Mouse (Mus musculus): ENCODE results near the gene Dgcr2. TPM values are rescaled to one million over a fixed set of nuclear protein-coding genes. Genes with fewer than 3 reads are reported as not detected.

The Dgcr2 gene
- total RNA-seq, 2 experiments from 2014 or later = 21.4 to 41.7 TPM

DNA sequence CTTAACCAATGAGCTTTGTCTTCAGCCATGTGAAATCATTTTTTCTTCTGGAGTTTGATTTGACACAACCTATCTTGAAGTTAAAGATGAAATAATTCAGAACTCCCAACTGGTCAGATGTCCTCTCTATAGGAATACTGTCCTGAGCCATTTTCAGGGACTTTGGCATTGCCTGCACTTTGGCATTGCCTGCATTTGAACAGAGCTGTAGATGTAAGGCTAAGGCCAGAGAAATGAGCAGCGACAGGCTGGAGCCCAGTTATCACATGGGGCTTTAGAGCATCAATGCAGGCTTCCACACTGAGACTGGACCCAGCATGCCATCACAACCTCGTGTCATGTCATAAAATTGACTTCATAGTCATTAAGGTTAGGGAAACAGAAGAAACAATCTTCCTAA lies 45.1 kb downstream of the Dgcr2 start:
- no peak for ATAC-seq (replicated peaks; ENCODE audit: low FRiP score, poor library complexity, severe bottlenecking)

DNA sequence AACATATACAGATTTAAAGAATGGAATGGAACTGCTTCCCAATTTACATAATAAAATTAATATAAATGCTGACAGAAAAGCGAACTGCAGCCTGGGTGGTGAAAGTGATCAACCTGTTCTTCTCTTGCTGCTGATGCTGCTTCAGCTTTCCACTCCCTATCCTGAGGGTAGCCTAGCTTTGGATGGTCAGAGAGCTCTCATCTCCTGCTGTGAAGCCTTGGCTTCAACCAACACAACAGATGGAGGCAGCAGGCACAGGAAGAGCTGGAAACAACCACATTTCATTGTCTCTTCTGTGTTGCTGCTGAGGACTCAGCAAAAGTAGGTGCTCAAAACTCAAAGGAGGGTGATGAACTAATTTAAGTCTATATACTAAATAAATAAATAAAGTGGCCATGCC lies 46.5 kb downstream of the Dgcr2 start:
- no peak for ATAC-seq (replicated peaks; ENCODE audit: low FRiP score, poor library complexity, severe bottlenecking)

DNA sequence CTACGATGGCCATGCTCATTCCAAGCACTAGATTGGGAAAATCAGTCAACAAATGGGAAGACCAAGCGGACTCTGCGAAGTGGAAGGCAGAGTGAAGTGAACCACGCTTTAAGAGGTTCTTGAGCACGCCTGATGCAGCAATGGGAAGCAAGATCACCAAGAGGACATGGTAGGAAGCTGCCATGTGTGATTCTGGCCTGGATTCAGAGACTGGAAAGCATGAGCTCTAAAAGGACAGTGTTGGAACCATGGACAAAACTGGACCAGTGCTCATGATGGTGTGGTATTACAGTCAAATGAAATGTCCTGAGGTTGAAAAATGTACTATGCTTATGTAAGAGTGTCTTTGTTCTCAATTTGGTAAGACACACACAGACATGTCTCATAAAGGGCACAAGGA lies 47.0 kb downstream of the Dgcr2 start:
- no peak for ATAC-seq (replicated peaks; ENCODE audit: low FRiP score, poor library complexity, severe bottlenecking)

DNA sequence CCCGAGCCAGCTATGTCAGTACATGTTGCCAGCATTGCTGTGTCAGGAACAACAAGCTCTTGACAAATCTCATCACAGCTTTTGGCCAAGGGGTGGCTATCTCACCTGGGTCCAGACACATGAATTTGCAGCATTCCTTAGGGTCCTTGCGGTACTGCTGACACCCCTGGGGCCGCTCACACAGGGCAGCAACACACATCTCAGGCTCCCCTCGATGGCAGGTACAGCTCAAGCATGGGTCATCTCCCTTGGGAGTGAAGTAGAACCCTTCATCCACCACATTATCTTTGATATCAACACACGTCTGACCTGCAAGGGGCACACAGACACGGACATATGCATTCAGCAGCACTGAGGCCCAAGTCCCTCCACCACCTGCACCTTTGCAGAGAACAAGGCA lies 48.9 kb downstream of the Dgcr2 start:
- no peak for ATAC-seq (replicated peaks; ENCODE audit: low FRiP score, poor library complexity, severe bottlenecking)

DNA sequence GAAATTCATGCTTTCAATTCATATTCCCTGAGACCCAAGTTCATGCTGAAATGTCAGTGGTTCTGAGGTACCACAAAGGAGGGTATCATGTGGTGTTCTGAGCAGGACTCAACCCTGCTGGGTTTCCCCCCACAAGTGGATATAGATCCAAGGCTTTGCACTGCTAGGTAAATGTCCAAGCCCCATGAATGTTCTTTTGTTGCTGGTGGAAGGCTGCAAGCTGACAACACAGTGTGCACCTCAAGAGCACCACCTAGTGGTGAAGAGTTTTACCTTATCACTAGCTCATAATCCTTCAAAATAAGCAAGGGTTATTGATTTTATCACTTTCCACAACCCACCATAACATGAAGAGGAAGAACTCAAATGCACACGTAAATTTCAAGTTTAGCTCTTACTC lies 49.4 kb downstream of the Dgcr2 start:
- peak; percentile 59; the same call in 1 of the 2 replicates for ATAC-seq (replicated peaks; ENCODE audit: low FRiP score, poor library complexity, severe bottlenecking)

DNA sequence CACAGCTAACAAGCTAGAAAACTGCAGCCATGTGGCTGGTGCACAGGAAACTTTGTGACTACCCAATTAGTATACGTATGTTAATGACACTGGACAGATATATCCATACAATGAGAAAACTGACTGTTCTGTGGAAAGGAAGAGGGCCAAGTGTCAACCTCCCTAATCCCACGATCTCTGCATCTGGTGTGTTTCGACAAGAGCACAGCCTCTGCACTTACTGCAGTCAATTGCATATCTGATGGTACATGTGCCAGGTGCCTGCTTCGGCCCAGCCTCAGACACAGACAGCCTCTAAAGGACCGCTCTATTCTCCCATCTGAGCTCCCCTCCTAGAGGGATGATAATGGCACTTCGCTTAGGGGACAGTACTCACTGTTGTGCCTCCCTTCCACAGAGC lies 49.9 kb downstream of the Dgcr2 start:
- ATAC-seq (replicated peaks; ENCODE audit: low FRiP score, poor library complexity, severe bottlenecking) = no peak

DNA sequence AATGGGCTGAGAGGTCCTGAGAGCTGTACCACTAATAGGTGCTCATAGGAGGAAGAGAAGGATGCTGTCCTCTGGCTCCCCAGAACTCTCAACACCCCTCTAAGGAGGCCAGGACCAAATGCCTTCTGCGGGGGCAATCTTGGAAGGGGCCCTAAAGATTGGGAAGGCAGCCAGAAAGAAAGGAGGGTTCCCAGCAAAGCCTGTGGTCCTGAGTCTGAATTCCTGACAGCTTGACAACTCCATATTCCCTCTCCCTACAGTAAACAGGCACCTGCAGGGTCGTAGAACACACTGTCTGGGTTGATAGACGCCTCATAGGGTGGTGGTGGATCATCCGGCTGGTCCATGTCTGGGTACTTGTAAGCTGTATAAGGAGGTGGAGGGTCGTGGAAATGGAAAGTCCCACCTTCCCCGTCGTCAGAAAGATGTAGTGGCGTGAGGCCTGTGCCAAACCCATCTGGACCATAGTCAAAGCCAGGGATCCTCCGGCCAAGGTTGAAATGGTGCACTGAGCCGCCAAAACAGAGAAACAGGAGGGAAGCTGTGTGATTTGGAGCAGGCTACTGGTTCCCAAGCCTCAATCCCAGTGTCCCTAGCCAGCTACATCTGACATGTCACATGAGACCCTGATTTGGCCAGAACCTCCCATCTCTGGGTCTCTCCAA lies 54.5 kb downstream of the Dgcr2 start:
- no peak for ATAC-seq (replicated peaks; ENCODE audit: low FRiP score, poor library complexity, severe bottlenecking)

DNA sequence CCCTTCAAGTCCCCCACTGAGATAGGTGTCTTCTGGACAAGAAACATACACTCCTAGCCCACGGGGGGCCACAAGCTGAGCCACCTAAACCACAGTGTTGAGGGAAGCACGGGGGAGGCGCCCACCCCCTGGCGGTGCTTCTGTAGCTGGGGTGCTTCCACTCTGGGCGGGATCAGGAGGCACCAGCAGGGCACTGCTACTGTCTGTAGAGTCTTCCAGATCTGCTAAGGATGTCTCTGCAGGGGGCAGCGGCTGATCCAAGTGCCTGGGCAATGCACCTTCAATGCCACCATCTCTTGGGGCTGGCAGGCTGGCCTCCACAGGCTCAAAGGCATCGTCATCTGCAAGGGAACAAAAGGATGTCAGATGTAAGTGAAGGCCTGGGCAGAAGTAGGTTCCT lies 55.9 kb downstream of the Dgcr2 start:
- no peak for ATAC-seq (replicated peaks; ENCODE audit: low FRiP score, poor library complexity, severe bottlenecking)

DNA sequence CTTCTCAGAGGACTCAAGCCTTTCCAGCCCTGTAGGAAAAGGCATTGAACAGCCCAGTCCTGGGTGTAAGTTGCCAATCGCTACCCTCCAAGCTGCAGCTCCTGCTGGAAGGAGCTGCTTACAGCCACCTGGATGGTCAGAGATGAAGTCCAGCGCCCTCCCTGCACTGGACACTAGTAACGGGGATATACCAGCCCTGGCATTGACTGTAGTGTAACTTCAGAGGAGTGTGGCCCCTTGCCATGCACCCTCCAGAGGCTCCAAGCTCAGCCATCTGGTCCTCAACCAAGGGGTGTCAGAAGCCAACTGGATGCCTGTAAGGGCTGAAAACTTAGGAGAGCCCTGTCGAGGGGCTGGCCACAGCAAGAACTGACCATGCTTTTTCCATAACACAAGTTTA lies 58.4 kb downstream of the Dgcr2 start:
- ATAC-seq (replicated peaks; ENCODE audit: low FRiP score, poor library complexity, severe bottlenecking) = no peak

DNA sequence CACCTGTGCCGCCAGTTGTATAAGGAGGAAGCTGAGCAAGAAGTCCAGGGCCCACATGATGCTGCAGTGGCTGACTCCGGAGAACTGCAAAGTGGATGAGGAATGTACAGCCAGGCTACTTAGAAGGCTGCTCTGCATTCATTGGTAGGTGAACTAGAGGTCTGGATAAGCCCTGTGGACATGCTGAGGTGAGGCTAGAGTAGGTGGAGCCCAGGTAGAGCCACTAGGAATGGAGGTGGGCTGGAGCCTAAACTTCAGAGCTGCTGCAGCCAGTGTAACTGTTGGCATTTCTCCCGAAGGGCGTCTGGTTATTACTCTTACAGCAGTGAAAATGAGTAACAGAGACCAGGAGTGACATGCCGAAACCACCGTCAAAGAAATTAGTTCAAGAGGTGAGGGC lies 60.3 kb downstream of the Dgcr2 start, which contains the start of gene Car15:
Gene Car15 (minus strand): TSS at position 314 of the 400 bp plus-strand sequence.
- ATAC-seq (replicated peaks; ENCODE audit: low FRiP score, poor library complexity, severe bottlenecking) = no peak

DNA sequence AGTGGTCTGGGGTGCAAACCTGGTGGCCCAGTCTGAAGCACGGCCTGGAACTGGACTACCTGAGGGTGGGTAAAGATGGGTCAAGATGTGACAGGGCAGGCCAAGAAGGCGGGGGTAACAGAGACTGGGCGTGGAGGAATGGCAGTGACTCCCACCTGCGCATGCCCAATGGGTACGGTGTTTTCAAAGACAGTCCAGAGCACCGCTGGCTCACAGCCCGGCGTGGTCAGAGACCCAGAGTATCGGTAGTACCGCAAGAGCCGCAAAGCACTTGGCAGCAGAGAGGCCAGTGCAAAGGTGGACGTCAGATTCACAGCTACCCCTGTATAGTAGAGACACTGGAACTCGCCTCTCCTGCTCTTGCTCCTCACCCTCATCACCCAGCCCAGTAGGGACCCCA lies 62.9 kb downstream of the Dgcr2 start:
- no peak for ATAC-seq (replicated peaks; ENCODE audit: low FRiP score, poor library complexity, severe bottlenecking)

DNA sequence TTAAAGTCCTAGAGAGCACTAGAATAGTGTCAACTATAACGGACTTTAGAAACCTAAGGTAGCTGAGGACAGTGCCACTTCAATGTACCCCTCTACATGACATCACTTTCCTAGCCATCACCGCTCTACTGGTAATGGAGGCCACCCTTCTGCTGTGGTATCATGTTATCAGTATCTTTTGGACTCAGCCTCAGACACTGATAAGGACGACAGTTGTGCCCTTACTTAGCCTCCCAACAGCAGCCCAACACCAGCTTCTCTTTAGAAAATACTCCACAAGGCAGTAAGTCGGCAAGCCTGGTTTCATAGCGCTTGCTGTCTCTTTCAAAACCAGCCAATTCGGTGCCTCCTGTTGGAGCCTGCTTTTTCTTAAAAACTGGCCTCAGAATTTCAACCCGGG lies 63.8 kb downstream of the Dgcr2 start:
- no peak for ATAC-seq (replicated peaks; ENCODE audit: low FRiP score, poor library complexity, severe bottlenecking)

DNA sequence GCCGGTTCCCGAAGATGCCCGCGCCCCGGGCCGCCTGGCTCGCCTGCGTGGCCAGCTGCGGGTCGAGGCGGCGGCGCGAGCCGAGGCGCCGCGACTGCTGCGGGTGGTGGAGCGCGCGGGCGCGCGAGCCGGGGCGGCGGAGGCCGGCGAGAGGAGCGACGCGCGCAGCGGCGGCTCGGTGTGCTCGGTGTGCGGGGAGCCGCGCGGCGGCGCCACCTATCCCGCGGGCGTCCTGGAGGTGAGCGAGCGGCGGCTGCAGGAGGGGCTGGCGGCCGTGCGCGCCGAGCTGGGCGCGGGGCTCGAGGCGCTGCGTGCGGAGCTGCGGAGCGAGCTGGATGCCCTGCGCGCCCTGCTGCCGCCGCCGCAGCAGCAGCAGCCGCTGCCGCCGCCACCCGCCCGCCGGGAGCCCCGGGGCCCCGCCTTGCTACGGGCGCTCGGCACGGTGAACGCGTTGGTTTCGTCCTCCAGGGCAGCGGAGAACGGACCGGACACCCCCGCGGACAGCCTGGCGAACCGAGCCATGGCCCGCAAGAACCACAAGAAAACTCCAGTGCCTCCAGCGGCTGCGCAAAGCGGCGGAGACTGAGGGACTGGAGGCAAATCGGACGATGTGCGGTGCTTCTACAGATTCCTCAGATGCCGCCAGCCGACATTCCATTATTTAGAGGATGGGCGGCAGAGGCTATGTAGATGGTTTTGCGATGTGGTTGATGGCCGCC lies 64.5 kb downstream of the Dgcr2 start:
- ATAC-seq (replicated peaks; ENCODE audit: low FRiP score, poor library complexity, severe bottlenecking) = no peak

DNA sequence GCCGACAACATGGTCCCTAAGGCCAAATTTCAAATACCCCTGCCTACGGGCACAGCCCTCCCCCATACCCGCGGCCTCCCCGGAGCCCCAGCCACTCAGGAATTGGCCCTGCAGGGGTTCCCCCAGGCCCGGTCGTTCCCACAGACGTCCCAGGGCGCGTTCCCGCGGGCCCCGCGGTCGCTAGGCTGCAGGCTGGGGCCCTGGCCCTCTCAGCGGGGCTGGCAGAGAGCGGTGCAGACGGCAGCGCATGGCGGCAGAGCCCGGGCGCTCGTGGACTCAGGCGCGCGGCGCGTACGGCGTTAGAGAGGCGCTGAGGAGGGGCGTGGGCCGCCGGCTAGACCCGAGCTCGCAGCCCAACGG lies 65.1 kb downstream of the Dgcr2 start:
- no peak for ATAC-seq (replicated peaks; ENCODE audit: low FRiP score, poor library complexity, severe bottlenecking)

DNA sequence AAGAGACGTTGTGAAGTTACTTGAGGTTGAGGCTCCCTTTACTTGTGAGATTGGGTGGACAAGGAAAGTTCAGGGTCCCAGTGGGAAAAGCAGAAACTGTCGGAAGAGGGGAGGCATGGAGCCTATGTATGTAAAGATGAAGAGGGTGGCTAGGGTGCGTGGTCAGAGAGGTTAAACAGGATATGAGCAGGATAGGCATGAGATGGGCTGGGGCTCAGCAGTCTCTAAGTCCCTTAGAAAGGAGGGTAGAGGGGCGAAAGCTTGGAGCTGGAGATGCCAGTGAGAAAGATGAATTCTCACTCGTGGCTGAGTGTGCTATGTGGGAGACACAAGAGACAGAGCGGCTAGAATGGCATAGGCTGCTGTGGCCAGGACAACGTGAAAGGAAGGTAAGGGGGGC lies 65.5 kb downstream of the Dgcr2 start, which contains the start of gene B830017H08Rik:
Gene B830017H08Rik (plus strand): TSS at position 301 of the 400 bp plus-strand sequence.
- no peak for ATAC-seq (replicated peaks; ENCODE audit: low FRiP score, poor library complexity, severe bottlenecking)

DNA sequence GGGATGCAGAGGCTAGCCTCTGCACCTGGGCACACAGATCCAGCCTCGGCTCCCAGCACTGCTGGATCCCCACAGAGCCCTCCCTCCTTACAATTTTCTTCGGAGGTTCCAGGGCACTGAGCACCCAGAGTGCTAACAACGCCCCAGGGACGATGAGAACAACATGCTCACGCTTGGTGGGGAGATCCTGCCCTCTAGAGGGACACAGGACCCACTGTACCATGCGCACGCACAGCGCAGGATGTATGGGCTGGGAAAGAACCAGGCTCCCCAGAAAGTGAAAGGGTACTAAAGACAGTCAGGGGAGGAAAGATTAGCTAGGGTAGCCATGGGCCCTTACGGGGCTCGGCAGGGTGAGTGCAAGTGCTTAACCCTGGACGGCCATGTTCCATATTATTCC lies 66.6 kb downstream of the Dgcr2 start:
- no peak for ATAC-seq (replicated peaks; ENCODE audit: low FRiP score, poor library complexity, severe bottlenecking)

DNA sequence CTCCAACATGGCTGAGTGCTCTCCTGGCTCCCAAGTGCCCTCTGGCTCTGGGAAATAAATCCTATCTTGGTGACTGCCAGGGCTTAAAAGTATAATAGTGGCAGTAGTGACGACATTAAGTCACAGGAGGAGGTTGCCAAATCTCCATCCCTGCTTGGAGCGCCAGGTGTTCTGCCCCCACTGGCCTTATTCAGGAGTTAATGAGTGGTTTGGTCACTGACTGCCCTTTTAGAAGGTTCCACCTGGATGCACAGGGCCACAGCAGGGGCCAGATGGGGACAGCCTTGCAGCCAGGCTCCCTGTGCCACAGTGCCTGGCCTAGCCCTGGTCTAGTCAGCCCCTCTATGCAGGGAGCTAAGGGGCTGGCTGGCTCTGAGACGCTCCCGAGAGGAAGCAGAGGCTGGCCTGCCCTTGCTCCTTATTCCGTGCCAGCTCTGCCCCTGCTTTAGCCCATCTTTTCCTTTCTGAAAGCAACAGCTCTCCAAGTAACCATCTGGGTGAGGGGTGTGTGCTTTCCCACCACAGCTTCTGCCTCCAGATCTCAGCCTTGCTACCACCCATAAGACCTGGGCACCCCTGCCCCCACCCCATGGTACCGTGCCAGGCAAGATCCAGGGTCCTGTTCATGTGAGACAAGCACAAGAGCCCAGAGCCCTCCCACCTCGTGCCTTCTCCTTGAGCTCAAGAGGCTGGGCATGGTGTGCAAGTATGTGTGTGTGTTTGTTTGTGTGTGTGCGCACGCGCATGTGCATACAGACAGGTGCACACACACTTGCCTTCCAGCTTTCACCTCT lies 67.8 kb downstream of the Dgcr2 start:
- ATAC-seq (replicated peaks; ENCODE audit: low FRiP score, poor library complexity, severe bottlenecking) = no peak

DNA sequence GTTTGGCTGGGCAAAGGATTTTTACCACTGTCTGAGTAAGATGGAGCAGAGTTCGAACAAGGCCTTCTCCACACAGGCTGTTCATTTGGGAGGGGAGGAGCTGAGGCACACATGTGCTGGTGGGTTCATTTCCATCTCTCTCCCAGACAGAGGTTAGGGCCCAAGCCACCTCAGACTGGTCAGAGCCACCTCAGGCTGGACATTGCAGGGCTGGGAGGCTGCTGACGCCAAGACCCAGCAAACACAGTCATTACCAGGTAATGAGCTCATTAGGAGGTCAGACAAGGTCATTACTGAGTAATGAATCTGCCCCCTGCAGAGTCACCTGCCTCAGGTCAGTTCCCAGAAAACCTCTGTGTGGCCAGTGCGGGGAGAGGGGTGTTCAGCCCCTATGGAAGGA lies 69.5 kb downstream of the Dgcr2 start:
- ATAC-seq (replicated peaks; ENCODE audit: low FRiP score, poor library complexity, severe bottlenecking) = no peak

DNA sequence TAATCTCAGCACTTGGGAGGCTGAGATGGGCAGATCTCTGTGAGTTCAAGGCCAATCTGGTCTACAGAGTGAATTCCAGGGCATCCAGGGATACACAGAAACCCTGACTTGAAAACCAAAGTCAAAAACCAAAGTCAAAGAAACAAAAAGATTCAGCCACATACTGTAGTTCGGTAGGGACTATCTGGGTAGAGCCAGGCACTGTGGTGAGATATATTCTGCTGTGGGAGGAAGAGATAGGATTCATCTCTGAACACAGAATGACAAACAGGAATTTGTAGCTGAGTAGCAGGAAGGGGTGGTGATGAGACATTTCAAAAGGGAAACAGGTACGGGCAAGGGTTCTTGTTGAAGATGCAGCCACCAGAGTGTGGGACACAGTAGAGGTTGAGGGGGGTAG lies 70.1 kb downstream of the Dgcr2 start:
- ATAC-seq (replicated peaks; ENCODE audit: low FRiP score, poor library complexity, severe bottlenecking) = no peak

DNA sequence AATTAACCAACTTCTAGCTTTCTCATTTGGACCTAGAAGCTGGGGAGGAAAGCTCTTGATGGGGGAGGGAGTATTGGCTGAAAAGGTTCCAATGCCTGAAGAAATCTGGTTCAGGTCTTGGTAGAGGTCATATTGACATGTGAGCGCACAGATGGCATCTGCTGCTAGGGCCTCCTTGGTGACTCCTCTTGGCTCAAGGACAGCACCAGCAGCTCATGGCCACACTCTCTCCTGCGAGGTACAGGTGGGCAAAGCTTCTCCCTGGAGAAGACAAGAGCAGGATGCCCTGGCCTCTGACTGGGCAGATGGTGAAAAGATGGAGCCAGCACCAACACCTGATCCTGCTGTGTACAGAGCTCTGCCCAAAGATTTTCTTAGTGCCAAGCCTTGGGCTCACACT lies 71.9 kb downstream of the Dgcr2 start:
- no peak for ATAC-seq (replicated peaks; ENCODE audit: low FRiP score, poor library complexity, severe bottlenecking)

DNA sequence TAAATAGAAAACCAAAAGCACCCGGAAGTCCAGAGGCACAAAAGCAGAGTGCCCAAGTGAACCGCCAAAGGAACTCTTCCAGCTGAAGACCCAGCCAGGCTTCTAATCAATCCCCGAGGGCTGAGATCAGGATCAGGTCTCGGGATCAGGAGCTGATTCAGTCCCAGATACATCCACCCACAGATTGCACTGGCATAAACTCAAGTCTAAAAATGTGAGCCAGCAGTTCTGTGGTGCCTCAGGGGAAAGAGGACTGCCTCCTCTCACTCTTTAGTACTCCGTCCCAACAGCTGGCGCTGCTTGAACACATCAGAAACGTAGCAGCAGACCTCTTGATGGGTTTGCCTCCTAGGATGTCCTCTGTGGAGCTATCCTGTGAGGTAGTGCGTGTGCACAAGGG lies 81.8 kb downstream of the Dgcr2 start:
- ATAC-seq (replicated peaks; ENCODE audit: low FRiP score, poor library complexity, severe bottlenecking) = no peak

Measured in erythroid progenitor cell, adult 5-6 weeks (primary cell).